Mouse (Mus musculus) kidney, embryonic 14.5 days (tissue): Measurements from ENCODE around the gene Nek11. TPM values are rescaled to one million over a fixed set of nuclear protein-coding genes. Genes with fewer than 3 reads are reported as not detected.

Source experiments
- ATAC-seq: fragments of 200-750 bp; cut with Nextera tagmentation; 2 replicates; pipeline ENCODE4 v1.8.0; 2017; ENCODE audit warnings: moderate number of reproducible peaks, mild to moderate bottlenecking, moderate TSS enrichment, moderate library complexity; ENCODE audit not compliant: low FRiP score, low TSS enrichment
- H3K27ac ChIP-seq: fragments of 300-500 bp; sonication (generic); 2 replicates; pipeline ENCODE4 v1.5.1; 2014; ENCODE audit warnings: low read depth, mild to moderate bottlenecking, low read length, moderate library complexity, mixed read lengths
- H3K27me3 ChIP-seq: fragments of 300-500 bp; sonication (generic); 2 replicates; pipeline ENCODE4 v1.6.1; 2014; ENCODE audit warnings: mild to moderate bottlenecking, low read length; ENCODE audit not compliant: control insufficient read depth, insufficient read depth
- H3K36me3 ChIP-seq: fragments of 300-500 bp; sonication (generic); 2 replicates; pipeline ENCODE4 v1.6.1; 2014; ENCODE audit warnings: low read length, mixed read lengths; ENCODE audit not compliant: control insufficient read depth, insufficient read depth
- H3K4me1 ChIP-seq: fragments of 300-500 bp; sonication (generic); 2 replicates; pipeline ENCODE4 v1.6.1; 2014; ENCODE audit warnings: low read length, mixed read lengths; ENCODE audit not compliant: control insufficient read depth, insufficient read depth
- H3K4me2 ChIP-seq: fragments of 300-500 bp; sonication (generic); replicated peaks from 2 replicates; pipeline ENCODE4 v1.6.1; 2014; ENCODE audit warnings: low read depth, mild to moderate bottlenecking, low read length
- H3K4me3 ChIP-seq: fragments of 300-500 bp; sonication (generic); 2 replicates; pipeline ENCODE4 v1.5.1; 2014; ENCODE audit warnings: mild to moderate bottlenecking, low read length
- H3K9ac ChIP-seq: fragments of 300-500 bp; sonication (generic); 2 replicates; pipeline ENCODE4 v1.6.1; 2014; ENCODE audit warnings: low read depth, mild to moderate bottlenecking, low read length, moderate library complexity
- H3K9me3 ChIP-seq: fragments of 300-500 bp; sonication (generic); 2 replicates; pipeline ENCODE4 v1.6.1; 2016; ENCODE audit warnings: low read length; ENCODE audit not compliant: control insufficient read depth
- WGBS: fragments of 180-500 bp; shearing (Covaris S2); extraction: QIAGEN DNeasy Blood & Tissue Kit; methylation state at CpG from one replicate; pipeline ENCODE4 v1.1.7; 2014; 5-methylcytosine and 5-hydroxymethylcytosine counted together
- polyA plus RNA-seq: library from polyadenylated mRNA; unstranded; fragments of >200 nt; fragmentation: Nextera tagmentation; extraction: Ambion mirVana; gene quantifications from 2 replicates; pipeline ENCODE4 v1.2.1, GENCODE M21; 2014

The Nek11 gene
- 0.20 and 0.49 TPM in 2 replicates for polyA plus RNA-seq

- peak; percentile 99 for ATAC-seq
- no peaks in the 10 kb centered on the region for H3K9me3 ChIP-seq
- under 1% methylated on average over 42 of the region's 44 CpGs for WGBS
Observed at GRCm38 (mm10) chr9:105395218-105395627, at the start of gene Nek11, which contains the start of gene Aste1. Gene Nek11, minus strand, starts transcription at chr9:105395524. Gene Aste1, plus strand, starts transcription at chr9:105395392.

DNA sequence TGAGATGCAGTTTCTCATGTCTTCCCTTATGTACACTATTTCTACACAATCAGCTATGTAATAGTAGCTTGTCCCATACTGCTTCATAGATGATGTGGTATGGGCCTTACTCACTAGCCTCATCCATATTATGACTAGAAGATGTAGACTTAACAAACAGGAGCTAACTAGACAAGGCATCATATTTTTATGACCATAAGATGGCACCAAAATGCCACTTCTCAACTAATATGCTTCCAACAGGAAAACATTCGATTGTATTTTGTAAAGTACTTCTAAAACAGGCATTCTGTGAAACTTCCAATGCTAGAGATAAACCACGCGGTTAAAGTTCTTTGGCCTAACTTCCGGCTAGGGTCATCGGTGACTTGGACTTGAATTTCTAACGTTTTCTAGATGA is 13.2 kb upstream of the Nek11 start:
- H3K4me2 ChIP-seq = no peak overlapping the region
- H3K36me3 ChIP-seq = peaks cover 24% of the 10 kb centered on the region; the same call in 1 of the 2 replicates
- 94% methylated on average over 6 of the region's 6 CpGs for WGBS
- no peak overlapping the region for H3K27ac ChIP-seq
- no peaks in the 10 kb centered on the region for H3K27me3 ChIP-seq
- ATAC-seq = no peak
- H3K9me3 ChIP-seq = no peaks in the 10 kb centered on the region
- no peaks in the 10 kb centered on the region for H3K4me1 ChIP-seq
- no peak overlapping the region for H3K4me3 ChIP-seq
- no peak overlapping the region for H3K9ac ChIP-seq

More at GRCm38 (mm10) chr9:105395218-105395627, at the start of gene Nek11, which contains the start of gene Aste1:
- Histone ChIP-seq H3K27me3 (no peaks in the 10 kb centered on the region), H3K4me2 (peak within 1 kb of the TSS; percentile 71), H3K27ac (peak within 1 kb of the TSS; percentile 98), H3K4me1 (peaks cover 7% of the 10 kb centered on the region), H3K4me3 (peak within 1 kb of the TSS; percentile 76), H3K9ac (peak within 1 kb of the TSS; percentile 76), H3K36me3 (peaks cover 19% of the 10 kb centered on the region)

- Histone ChIP-seq H3K36me3 (peaks cover 19% of the 10 kb centered on the region), H3K27me3 (no peaks in the 10 kb centered on the region), H3K27ac (no peak overlapping the region), H3K9ac (peak overlapping the region; percentile 76; the same call in 1 of the 2 replicates), H3K9me3 (no peaks in the 10 kb centered on the region), H3K4me1 (peaks cover 7% of the 10 kb centered on the region), H3K4me2 (peak overlapping the region; percentile 71), H3K4me3 (peak overlapping the region; percentile 76)
- no peak for ATAC-seq
- 14% methylated on average over 11 of the region's 11 CpGs for WGBS
Observed at GRCm38 (mm10) chr9:105394720-105395119, 604 bp downstream of the Nek11 start.

GRCm38 (mm10) chr9:105390616-105391015 is 4.7 kb downstream of the Nek11 start:
- Histone ChIP-seq H3K4me3 (no peak overlapping the region), H3K27me3 (no peaks in the 10 kb centered on the region), H3K36me3 (no peaks in the 10 kb centered on the region), H3K4me2 (no peak overlapping the region), H3K4me1 (no peaks in the 10 kb centered on the region), H3K9me3 (no peaks in the 10 kb centered on the region), H3K9ac (no peak overlapping the region), H3K27ac (no peak overlapping the region)
- no peak for ATAC-seq
- WGBS = 58% methylated on average over 5 of the region's 5 CpGs

- H3K27me3 ChIP-seq = 0 out of 2 replicates have a peak, but pooled peaks cover 3% of the 10 kb centered on the region
- WGBS = 23% methylated on average over 4 of the region's 4 CpGs
- H3K4me1 ChIP-seq = no peaks in the 10 kb centered on the region
- H3K27ac ChIP-seq = no peak overlapping the region
- no peak overlapping the region for H3K9ac ChIP-seq
- no peak overlapping the region for H3K4me3 ChIP-seq
- no peaks in the 10 kb centered on the region for H3K36me3 ChIP-seq
- ATAC-seq = no peak
- no peaks in the 10 kb centered on the region for H3K9me3 ChIP-seq
- H3K4me2 ChIP-seq = no peak overlapping the region
Observed at GRCm38 (mm10) chr9:105389289-105389688, 6.0 kb downstream of the Nek11 start.

DNA sequence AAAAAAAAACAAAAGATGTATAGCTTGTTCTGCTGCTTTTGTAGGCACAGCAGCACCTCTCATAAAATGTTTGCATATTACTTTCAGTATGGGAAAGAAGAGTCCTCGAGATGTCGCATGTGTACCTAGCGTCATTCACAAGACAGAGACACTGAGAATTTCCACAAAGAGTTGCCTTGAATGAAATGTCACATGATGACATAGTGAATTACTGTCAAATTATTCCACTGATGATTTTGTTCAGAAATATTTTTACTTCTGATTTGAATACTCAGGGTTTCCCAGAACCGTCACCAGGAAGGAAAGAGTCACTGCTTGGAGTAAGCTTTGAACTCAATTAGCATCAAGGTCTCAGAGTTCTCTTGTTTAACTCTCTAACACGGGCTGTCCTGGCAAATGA is 7.9 kb downstream of the Nek11 start:
- Histone ChIP-seq H3K27me3 (0 out of 2 replicates have a peak, but pooled peaks cover 3% of the 10 kb centered on the region), H3K9ac (no peak overlapping the region), H3K4me2 (no peak overlapping the region), H3K4me1 (no peaks in the 10 kb centered on the region), H3K4me3 (no peak overlapping the region), H3K27ac (no peak overlapping the region), H3K36me3 (no peaks in the 10 kb centered on the region), H3K9me3 (no peaks in the 10 kb centered on the region)
- WGBS = 81% methylated on average over 5 of the region's 5 CpGs
- no peak for ATAC-seq

- no peaks in the 10 kb centered on the region for H3K4me1 ChIP-seq
- H3K27ac ChIP-seq = no peak overlapping the region
- H3K4me3 ChIP-seq = no peak overlapping the region
- H3K36me3 ChIP-seq = no peaks in the 10 kb centered on the region
- H3K9ac ChIP-seq = no peak overlapping the region
- H3K4me2 ChIP-seq = no peak overlapping the region
- ATAC-seq = no peak
- no peaks in the 10 kb centered on the region for H3K27me3 ChIP-seq
- no peaks in the 10 kb centered on the region for H3K9me3 ChIP-seq
- 81% methylated on average over 8 of the region's 8 CpGs for WGBS
Observed at GRCm38 (mm10) chr9:105379533-105380145, 15.7 kb downstream of the Nek11 start.

DNA sequence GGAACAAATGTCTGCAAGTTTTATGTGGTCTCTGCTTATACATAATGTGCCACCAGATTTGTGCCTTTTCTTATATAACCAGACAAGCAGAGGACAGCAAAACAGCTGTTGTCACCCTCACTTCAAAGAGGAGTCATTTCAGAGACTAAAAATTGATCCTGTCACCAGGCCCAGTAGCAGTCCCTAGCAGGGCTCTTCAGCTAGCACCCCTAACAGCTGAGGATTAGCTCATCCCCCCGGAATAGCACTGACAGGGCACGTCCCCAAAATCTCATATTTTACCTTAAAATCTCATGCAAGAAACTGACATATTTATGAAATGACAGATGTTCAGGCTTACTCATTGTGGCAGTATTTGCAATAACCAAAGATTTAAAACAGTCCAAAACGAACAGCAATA is 17.7 kb downstream of the Nek11 start:
- no peak overlapping the region for H3K4me2 ChIP-seq
- 81% methylated on average over 3 of the region's 3 CpGs for WGBS
- no peak overlapping the region for H3K9ac ChIP-seq
- H3K27ac ChIP-seq = no peak overlapping the region
- no peaks in the 10 kb centered on the region for H3K9me3 ChIP-seq
- no peak for ATAC-seq
- H3K36me3 ChIP-seq = no peaks in the 10 kb centered on the region
- H3K27me3 ChIP-seq = no peaks in the 10 kb centered on the region
- no peaks in the 10 kb centered on the region for H3K4me1 ChIP-seq
- H3K4me3 ChIP-seq = no peak overlapping the region

GRCm38 (mm10) chr9:105376954-105377530 is 18.3 kb downstream of the Nek11 start:
- ATAC-seq = no peak
- WGBS = 75% methylated on average over 7 of the region's 7 CpGs
- Histone ChIP-seq H3K4me3 (no peak overlapping the region), H3K27me3 (no peaks in the 10 kb centered on the region), H3K9ac (no peak overlapping the region), H3K4me1 (no peaks in the 10 kb centered on the region), H3K27ac (no peak overlapping the region), H3K36me3 (no peaks in the 10 kb centered on the region), H3K4me2 (no peak overlapping the region), H3K9me3 (no peaks in the 10 kb centered on the region)
